Mouse (Mus musculus) intestine, postnatal 0 days (tissue): ENCODE measurements around the gene Trmt10b. TPM values are rescaled to one million over a fixed set of nuclear protein-coding genes. Genes with fewer than 3 reads are reported as not detected.

Experiments
- ATAC-seq: fragments of 200-750 bp; cut with Nextera tagmentation; 2 replicates; pipeline ENCODE4 v1.8.0; 2017; ENCODE audit warnings: mild to moderate bottlenecking, moderate TSS enrichment, moderate library complexity
- H3K27ac ChIP-seq: fragments of 300-500 bp; sonication (generic); 2 replicates; pipeline ENCODE4 v1.5.1; 2014; ENCODE audit warnings: mild to moderate bottlenecking, low read depth, low read length, moderate library complexity
- H3K27me3 ChIP-seq: fragments of 300-500 bp; sonication (generic); replicated peaks from 2 replicates; pipeline ENCODE4 v1.6.1; 2014; ENCODE audit warnings: low read length, mixed read lengths; ENCODE audit not compliant: control insufficient read depth, insufficient read depth
- H3K36me3 ChIP-seq: fragments of 300-500 bp; sonication (generic); 2 replicates; pipeline ENCODE4 v1.6.1; 2014; ENCODE audit warnings: mild to moderate bottlenecking, moderate library complexity; ENCODE audit not compliant: control insufficient read depth, insufficient read depth
- H3K4me1 ChIP-seq: fragments of 300-500 bp; sonication (generic); replicated peaks from 2 replicates; pipeline ENCODE4 v1.6.1; 2014; ENCODE audit warnings: antibody characterized with exemption, low read length, mixed read lengths; ENCODE audit not compliant: control insufficient read depth, insufficient read depth
- H3K4me2 ChIP-seq: fragments of 300-500 bp; sonication (generic); replicated peaks from 2 replicates; pipeline ENCODE4 v1.6.1; 2014; ENCODE audit warnings: low read depth, mild to moderate bottlenecking, moderate library complexity
- H3K4me3 ChIP-seq: fragments of 300-500 bp; sonication (generic); 2 replicates; pipeline ENCODE4 v1.5.1; 2014; ENCODE audit warnings: low read depth, low read length
- H3K9ac ChIP-seq: fragments of 300-500 bp; sonication (generic); 2 replicates; pipeline ENCODE4 v1.6.1; 2014; ENCODE audit warnings: mild to moderate bottlenecking, low read depth, low read length
- H3K9me3 ChIP-seq: fragments of 300-500 bp; sonication (generic); 2 replicates; pipeline ENCODE4 v1.6.1; 2016; ENCODE audit warnings: mixed run types; ENCODE audit not compliant: control insufficient read depth
- CTCF ChIP-seq: sonication (generic); IDR thresholded peaks from 2 replicates; pipeline ENCODE4 v1.5.1; 2016; ENCODE audit warnings: low read depth, mild to moderate bottlenecking, control low read depth, antibody characterized with exemption, moderate library complexity
- WGBS: fragments of 180-500 bp; shearing (Covaris S2); extraction: QIAGEN DNeasy Blood & Tissue Kit; methylation state at CpG from one replicate; pipeline ENCODE4 v1.1.7; 2014; 5-methylcytosine and 5-hydroxymethylcytosine counted together
- polyA plus RNA-seq: library from polyadenylated mRNA; unstranded; fragments of >200 nt; fragmentation: Nextera tagmentation; extraction: Ambion mirVana; gene quantifications from 2 replicates; pipeline ENCODE4 v1.2.1, GENCODE M21; 2015

The Trmt10b gene
- polyA plus RNA-seq, 1 experiment from 2014 or later, result 8.6 TPM

GRCm38 (mm10) chr4:45267883-45268282 lies 29.0 kb upstream of the Trmt10b start:
- no peaks in the 10 kb centered on the region for H3K9me3 ChIP-seq
- WGBS, result 39% methylated on average over 3 of the region's 3 CpGs
- H3K9ac ChIP-seq, result no peak overlapping the region
- H3K4me3 ChIP-seq, result no peak overlapping the region
- H3K4me1 ChIP-seq, result no peaks in the 10 kb centered on the region
- no peak overlapping the region for H3K27ac ChIP-seq
- H3K4me2 ChIP-seq, result no peak overlapping the region
- ATAC-seq, result no peak
- TF ChIP-seq CTCF, result no peak
- H3K27me3 ChIP-seq, result no peaks in the 10 kb centered on the region
- no peaks in the 10 kb centered on the region for H3K36me3 ChIP-seq

- Histone ChIP-seq H3K4me2 (no peak overlapping the region), H3K27me3 (no peaks in the 10 kb centered on the region), H3K4me1 (no peaks in the 10 kb centered on the region), H3K4me3 (no peak overlapping the region), H3K36me3 (no peaks in the 10 kb centered on the region), H3K9ac (no peak overlapping the region), H3K27ac (no peak overlapping the region), H3K9me3 (no peaks in the 10 kb centered on the region)
- 55% methylated on average over 10 of the region's 10 CpGs for WGBS
- TF ChIP-seq CTCF, result no peak
- ATAC-seq, result no peak
Observed at GRCm38 (mm10) chr4:45271041-45271452, 25.9 kb upstream of the Trmt10b start.

- H3K36me3 ChIP-seq, result no peaks in the 10 kb centered on the region
- H3K27me3 ChIP-seq, result no peaks in the 10 kb centered on the region
- no peak overlapping the region for H3K27ac ChIP-seq
- no peak for TF ChIP-seq CTCF
- no peak overlapping the region for H3K4me3 ChIP-seq
- no peak overlapping the region for H3K9ac ChIP-seq
- no peaks in the 10 kb centered on the region for H3K9me3 ChIP-seq
- no peaks in the 10 kb centered on the region for H3K4me1 ChIP-seq
- no peak overlapping the region for H3K4me2 ChIP-seq
- 81% methylated on average over 8 of the region's 8 CpGs for WGBS
- no peak for ATAC-seq
Observed at GRCm38 (mm10) chr4:45275770-45276169, 21.2 kb upstream of the Trmt10b start.

- no peaks in the 10 kb centered on the region for H3K27me3 ChIP-seq
- no peak overlapping the region for H3K9ac ChIP-seq
- no peaks in the 10 kb centered on the region for H3K4me1 ChIP-seq
- H3K4me3 ChIP-seq, result no peak overlapping the region
- peak; percentile 52 for TF ChIP-seq CTCF
- peak; percentile 51; the same call in 1 of the 2 replicates for ATAC-seq
- H3K9me3 ChIP-seq, result no peaks in the 10 kb centered on the region
- 57% methylated on average over 8 of the region's 8 CpGs for WGBS
- no peak overlapping the region for H3K4me2 ChIP-seq
- H3K36me3 ChIP-seq, result no peaks in the 10 kb centered on the region
- H3K27ac ChIP-seq, result no peak overlapping the region
Observed at GRCm38 (mm10) chr4:45279292-45279691, 17.6 kb upstream of the Trmt10b start.

GRCm38 (mm10) chr4:45279981-45280548 lies 16.9 kb upstream of the Trmt10b start:
- H3K4me3 ChIP-seq, result no peak overlapping the region
- H3K4me1 ChIP-seq, result no peaks in the 10 kb centered on the region
- no peaks in the 10 kb centered on the region for H3K9me3 ChIP-seq
- 21% methylated on average over 4 of the region's 4 CpGs for WGBS
- no peaks in the 10 kb centered on the region for H3K27me3 ChIP-seq
- peak; percentile 56; the same call in 1 of the 2 replicates for ATAC-seq
- TF ChIP-seq CTCF, result peak; percentile 99
- H3K36me3 ChIP-seq, result no peaks in the 10 kb centered on the region
- no peak overlapping the region for H3K27ac ChIP-seq
- no peak overlapping the region for H3K9ac ChIP-seq
- H3K4me2 ChIP-seq, result no peak overlapping the region

- ATAC-seq, result no peak
- WGBS, result 54% methylated on average over 3 of the region's 3 CpGs
- H3K4me2 ChIP-seq, result no peak overlapping the region
- TF ChIP-seq CTCF, result peak; percentile 74
- H3K9me3 ChIP-seq, result no peaks in the 10 kb centered on the region
- no peaks in the 10 kb centered on the region for H3K36me3 ChIP-seq
- H3K27me3 ChIP-seq, result no peaks in the 10 kb centered on the region
- no peak overlapping the region for H3K9ac ChIP-seq
- H3K4me3 ChIP-seq, result no peak overlapping the region
- H3K27ac ChIP-seq, result no peak overlapping the region
- no peaks in the 10 kb centered on the region for H3K4me1 ChIP-seq
Observed at GRCm38 (mm10) chr4:45286318-45286717, 10.6 kb upstream of the Trmt10b start.

GRCm38 (mm10) chr4:45287906-45288305 lies 9.0 kb upstream of the Trmt10b start:
- no peaks in the 10 kb centered on the region for H3K27me3 ChIP-seq
- no peak overlapping the region for H3K4me2 ChIP-seq
- H3K36me3 ChIP-seq, result no peaks in the 10 kb centered on the region
- H3K9me3 ChIP-seq, result no peaks in the 10 kb centered on the region
- no peak overlapping the region for H3K27ac ChIP-seq
- TF ChIP-seq CTCF, result no peak
- no peak overlapping the region for H3K4me3 ChIP-seq
- no peak overlapping the region for H3K9ac ChIP-seq
- 78% methylated on average over 5 of the region's 5 CpGs for WGBS
- H3K4me1 ChIP-seq, result no peaks in the 10 kb centered on the region
- no peak for ATAC-seq
